Mouse (Mus musculus) lung, adult 2 months (tissue): ENCODE measurements around the gene Gm10392.

Source experiments
- CTCF ChIP-seq: fragments of 200-500 bp; IDR thresholded peaks from 2 replicates; pipeline ENCODE4 v1.5.1; 2011; ENCODE audit warnings: mild to moderate bottlenecking, low read length, control low read depth; ENCODE audit not compliant: insufficient read depth
- POLR2A ChIP-seq: fragments of 200-500 bp; IDR thresholded peaks from 2 replicates; pipeline ENCODE4 v1.6.1; 2011; ENCODE audit warnings: low read depth, mild to moderate bottlenecking, control low read depth, low read length, borderline replicate concordance; ENCODE audit errors: extremely low read depth

- no peak for TF ChIP-seq POLR2A
- TF ChIP-seq CTCF: no peak
Observed at GRCm38 (mm10) chr11:77515637-77516552, 3.1 kb downstream of the Gm10392 start, which contains the start of gene Trp53i13.
